Mouse (Mus musculus): Measurements from ENCODE around the gene Mybpc3.

Mybpc3 gene

DNA sequence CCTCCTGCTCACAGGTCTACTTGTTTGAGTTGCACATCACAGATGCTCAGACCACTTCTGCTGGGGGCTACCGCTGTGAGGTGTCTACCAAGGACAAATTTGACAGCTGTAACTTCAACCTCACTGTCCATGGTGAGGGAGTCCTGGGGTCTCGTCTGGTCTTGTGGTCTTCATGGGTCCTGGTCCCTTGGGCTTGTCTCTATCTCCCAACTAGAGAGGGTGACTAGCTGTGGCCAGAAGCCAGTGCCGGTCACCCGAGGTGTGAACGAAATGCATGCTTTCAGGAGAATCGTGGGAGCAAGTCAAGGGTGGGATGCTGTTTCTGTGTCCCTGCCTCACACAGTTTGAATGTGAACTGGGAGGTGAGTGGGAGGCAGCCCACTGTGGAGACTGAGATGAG is 3.1 kb downstream of the Mybpc3 start:
- no peak for DNase-seq (ENCODE audit: low spot score in 2 of 2)

DNA sequence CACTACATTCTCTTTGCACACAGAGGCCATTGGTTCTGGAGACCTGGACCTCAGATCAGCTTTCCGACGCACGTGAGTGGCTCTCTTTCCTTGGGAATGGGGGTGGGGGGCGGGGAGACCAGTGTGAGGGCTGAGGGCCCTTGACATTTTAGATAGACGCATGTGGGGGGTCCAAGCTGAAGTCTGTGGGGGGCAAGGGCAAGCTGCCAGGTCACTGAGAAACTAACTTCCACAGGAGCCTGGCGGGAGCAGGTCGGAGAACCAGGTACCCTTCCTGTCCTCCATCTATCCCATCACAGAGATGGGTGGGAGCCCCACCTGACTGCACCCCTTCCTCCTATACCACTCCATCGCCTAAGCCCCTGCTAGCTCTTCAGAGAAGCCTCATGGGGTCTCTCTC is 3.6 kb downstream of the Mybpc3 start:
- DNase-seq (ENCODE audit: low spot score in 2 of 2): no peak

GRCm38 (mm10) chr2:91123521-91123920 is 5.6 kb downstream of the Mybpc3 start:
- no peak for DNase-seq (ENCODE audit: low spot score in 2 of 2)

DNA sequence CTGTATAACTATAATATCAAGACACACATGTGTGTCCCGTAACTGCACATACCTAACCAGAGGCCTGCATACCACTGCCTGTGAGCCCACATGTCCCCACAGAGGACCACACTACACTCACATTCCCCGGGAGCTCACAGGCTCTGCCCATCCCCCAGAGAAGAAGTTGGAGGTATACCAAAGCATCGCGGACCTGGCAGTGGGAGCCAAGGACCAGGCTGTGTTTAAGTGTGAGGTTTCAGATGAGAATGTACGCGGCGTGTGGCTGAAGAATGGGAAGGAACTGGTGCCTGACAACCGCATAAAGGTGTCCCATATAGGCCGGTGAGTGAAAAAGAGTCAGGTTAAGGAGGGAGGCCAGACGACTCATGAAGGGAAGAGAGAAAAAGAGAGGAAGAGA is 7.2 kb downstream of the Mybpc3 start:
- DNase-seq (ENCODE audit: low spot score in 2 of 2): no peak

DNA sequence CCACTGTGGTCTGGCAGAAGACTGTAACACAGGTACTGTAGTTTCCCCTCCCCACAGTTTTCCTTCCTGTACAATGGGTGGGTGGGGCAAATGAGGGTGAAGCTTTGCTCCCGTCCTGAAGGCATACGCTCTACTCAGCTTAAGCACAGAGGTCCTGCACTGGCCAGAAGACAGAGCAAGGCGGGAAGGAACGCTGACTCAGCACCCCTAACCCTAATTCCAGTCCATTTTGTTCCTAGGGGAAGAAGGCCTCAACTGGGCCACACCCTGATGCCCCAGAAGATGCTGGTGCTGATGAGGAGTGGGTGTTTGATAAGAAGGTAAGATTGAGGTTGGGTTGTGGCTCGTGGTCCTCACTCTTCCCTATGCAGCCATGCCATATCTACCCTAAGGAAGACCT is 10.8 kb downstream of the Mybpc3 start:
- DNase-seq (ENCODE audit: low spot score in 2 of 2): no peak

DNA sequence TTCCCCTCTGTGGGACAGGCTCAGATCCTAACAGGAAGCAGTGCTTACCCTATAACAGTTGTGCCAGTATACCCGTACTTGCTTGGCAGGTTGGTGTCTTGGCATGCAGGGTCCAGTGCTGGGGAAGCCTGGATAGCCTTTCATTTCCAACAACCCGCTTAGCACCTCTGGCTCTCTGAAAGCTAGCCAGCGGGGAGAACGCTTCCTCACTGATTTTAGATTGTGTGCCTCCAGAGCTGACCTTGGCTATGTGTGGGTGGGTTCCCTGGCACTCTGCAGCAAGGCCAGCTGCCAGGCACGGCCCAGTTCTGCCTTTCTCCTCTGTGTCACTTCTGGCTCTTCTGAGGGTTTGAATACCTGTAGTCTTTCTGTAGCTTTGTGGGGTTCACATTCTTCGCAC is 12.2 kb downstream of the Mybpc3 start:
- no peak for DNase-seq (ENCODE audit: low spot score in 2 of 2)

DNA sequence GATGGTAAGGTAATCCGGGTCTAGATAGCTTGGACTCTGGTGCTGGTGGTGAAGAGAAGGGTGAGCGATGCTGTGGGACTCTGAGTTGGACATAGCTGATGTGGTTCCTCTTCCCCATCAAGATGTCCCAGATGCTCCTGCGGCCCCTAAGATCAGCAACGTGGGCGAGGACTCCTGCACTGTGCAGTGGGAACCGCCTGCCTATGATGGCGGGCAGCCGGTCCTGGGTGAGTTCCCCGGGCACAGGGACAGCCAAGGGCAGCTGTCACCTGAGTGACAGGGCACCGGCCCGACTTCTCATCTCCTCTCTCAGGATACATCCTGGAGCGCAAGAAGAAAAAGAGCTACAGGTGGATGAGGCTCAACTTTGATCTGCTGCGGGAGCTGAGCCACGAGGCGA is 13.3 kb downstream of the Mybpc3 start:
- DNase-seq (ENCODE audit: low spot score in 2 of 2): no peak

GRCm38 (mm10) chr2:91132035-91132434 is 14.1 kb downstream of the Mybpc3 start:
- no peak for DNase-seq (ENCODE audit: low spot score in 2 of 2)

- DNase-seq (ENCODE audit: low spot score in 2 of 2): no peak
Observed at GRCm38 (mm10) chr2:91136513-91137412, 18.8 kb downstream of the Mybpc3 start.

DNA sequence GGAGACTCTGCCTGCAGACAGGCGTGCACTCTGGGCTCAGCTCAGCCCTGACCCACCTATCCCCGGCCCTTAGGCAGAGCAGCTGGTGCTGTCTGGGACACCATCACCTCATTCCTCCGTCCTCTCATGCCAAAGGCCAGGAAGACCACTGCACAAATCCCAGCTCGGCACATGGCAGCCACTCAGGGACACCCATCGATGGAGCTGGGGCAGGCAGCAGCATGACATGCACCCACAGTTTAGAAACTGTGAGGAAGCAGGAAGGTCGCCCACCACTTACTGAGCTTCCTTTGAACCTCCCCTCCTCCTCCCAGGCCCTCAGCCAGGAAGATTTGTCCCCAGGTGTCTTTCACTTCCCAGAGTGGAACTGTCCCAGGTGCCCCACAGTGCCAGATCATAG is 19.5 kb downstream of the Mybpc3 start:
- peak in 1 of 2 experiments; percentile 20 for DNase-seq (ENCODE audit: low spot score in 2 of 2)

DNA sequence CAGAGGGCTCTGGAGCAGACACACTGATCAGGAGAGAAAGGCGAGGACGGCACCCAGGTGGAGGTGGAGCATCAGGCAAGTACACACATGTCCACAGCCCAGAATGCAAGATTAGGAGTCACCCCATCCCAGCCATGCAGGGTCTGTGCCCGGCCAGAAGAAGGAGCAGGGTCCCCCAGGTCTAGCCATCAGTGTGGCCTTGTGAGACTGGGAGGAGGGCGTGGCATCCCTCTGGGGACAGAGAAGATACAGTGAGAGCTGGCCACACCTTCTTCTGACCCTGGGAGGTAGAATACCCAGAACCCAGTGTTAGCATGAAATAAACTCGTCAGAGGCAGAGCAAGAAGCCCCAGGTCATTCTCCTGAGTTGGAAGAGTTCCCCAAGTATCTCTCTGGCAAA is 21.4 kb downstream of the Mybpc3 start:
- DNase-seq (ENCODE audit: low spot score in 2 of 2): no peak

- DNase-seq (ENCODE audit: low spot score in 2 of 2): no peak
Observed at GRCm38 (mm10) chr2:91139764-91140163, 21.8 kb downstream of the Mybpc3 start.

- DNase-seq (ENCODE audit: low spot score in 2 of 2): no peak
Observed at GRCm38 (mm10) chr2:91142920-91143319, 25.0 kb downstream of the Mybpc3 start.

DNA sequence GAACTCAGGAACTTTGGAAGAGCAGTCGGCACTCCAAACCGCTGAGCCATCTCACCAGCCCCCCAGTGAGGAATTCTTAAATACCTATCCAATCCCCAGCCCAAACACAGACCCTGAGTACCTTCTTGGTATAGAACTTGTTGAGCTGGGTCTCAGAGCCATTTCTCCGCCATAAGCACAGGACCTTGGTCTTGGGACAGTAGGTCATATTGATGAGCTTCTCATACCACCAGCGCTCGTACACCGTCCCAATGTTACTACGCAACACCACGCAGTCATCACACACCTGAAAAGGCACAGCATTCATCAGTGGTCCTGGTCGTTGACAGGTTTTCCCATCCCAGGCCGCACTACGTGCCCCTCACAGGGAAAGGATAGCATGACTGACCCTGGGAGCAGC is 25.5 kb downstream of the Mybpc3 start:
- DNase-seq (ENCODE audit: low spot score in 2 of 2): no peak

DNA sequence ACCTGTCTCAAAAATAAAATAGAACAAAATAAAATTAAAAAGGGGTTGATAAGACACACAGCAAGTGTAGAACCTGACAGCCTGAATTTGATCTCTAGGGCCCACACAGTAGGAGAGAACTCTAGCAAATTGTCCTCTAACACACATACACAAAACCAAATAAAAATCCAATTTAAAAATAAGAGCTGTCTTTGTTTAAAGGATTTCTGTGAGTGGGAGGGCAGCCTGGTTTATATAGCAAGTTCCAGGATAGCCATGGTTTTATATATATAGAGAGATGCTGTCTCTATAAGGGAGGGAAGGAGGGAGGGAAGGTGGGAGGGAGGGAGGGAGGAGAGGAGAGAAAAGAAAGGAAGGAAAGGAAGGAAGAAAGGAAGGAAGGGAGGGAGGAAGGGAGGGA is 30.2 kb downstream of the Mybpc3 start:
- DNase-seq (ENCODE audit: low spot score in 2 of 2): no peak

GRCm38 (mm10) chr2:91151331-91151730 is 33.4 kb downstream of the Mybpc3 start:
- no peak for DNase-seq (ENCODE audit: low spot score in 2 of 2)

GRCm38 (mm10) chr2:91152885-91153377 is 35.0 kb downstream of the Mybpc3 start:
- no peak for DNase-seq (ENCODE audit: low spot score in 2 of 2)

- DNase-seq (ENCODE audit: low spot score in 2 of 2): no peak
Observed at GRCm38 (mm10) chr2:91154091-91154490, 36.1 kb downstream of the Mybpc3 start.

DNA sequence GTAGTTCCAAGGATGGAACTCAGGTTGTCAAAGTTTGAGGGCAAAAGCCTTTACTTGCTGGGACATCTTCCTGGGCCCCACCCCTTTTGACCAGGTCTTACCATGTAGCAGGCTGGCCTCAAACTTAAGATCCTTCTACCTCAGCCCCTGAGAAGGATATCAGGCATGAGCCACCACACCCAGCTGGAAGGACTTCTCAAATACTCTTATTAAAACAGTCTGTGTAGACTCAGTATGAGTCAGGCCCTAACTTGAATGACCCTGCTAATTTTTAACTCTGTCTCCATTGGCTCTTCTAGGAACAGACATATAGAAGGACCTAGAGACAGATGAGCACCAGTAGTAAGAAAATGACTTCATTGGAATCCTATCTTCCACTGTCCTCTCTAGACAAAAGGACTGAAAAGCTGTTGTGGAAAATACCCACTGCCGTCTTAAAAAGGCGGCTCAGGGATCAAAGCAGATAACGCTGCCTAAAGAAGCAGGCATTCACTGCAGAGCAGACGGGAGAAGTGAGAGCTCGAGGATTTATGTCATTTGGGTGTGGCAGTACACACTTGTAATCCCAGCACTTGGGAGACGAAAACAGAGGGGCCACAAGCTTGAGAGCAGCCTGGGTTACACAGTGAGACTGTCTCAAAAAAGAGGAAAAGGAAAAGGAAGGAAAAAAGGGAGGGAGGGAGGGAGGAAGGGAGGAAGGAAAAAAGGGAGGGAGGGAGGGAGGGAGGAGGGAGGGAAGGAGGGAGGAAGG is 39.2 kb downstream of the Mybpc3 start:
- DNase-seq (ENCODE audit: low spot score in 2 of 2): no peak

DNA sequence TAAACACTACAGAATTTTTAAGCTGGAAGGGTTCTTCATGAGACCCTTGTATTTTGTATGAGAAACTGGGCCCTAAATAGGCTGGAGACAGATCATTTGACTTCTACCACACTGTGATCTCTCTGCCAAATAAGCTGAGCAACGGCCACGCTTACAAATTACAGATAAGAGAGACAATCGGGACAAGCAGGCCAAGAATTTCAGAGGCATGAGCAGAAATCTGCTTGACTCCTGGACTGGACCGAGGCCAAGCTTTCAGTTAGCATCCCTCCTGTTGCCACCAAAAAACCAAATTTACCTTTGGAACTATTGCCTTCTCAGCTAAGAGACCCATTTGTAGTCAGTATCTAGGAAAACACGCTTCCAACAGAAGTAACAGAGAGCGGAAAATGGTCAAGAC is 42.6 kb downstream of the Mybpc3 start:
- DNase-seq (ENCODE audit: low spot score in 2 of 2): no peak

- DNase-seq (ENCODE audit: low spot score in 2 of 2): no peak
Observed at GRCm38 (mm10) chr2:91162952-91163351, 45.0 kb downstream of the Mybpc3 start.

DNA sequence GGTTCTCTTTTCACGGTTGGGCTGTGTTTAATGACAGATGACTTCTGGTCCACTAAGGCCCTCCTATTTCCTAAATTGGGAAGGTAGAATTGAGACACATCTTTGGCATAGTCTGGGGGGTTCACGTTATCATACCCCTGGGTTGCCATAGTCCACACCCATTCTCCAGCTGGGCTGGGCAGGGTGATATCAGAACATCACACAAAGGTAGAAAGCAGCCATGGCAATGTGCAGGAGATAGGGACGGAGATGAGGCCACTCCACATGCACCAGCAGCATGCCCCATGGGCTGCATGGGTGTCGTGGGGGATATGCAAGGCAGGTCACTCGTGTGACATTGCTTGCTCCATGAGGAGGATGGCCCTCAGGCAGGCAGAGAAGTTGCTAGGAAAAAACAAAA is 45.6 kb downstream of the Mybpc3 start:
- DNase-seq (ENCODE audit: low spot score in 2 of 2): no peak

DNA sequence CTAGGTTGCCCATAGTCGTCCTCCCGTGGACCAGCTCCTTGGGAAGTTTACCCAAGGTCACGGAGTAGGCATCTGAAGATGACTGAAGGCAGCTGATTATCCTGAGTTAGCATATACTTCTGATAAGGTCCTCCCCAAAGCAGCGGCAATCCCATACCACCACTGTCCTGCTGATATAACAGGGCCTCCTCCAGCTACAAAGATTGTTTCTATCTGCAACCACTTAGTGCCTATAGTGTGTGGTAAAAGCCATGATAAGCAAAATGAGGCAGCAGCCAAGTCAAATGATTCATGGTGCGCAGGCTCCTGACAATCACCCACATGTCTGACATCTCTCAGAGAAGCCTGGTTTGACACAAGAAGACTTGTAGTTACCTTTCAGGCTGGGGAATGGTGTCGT is 47.0 kb downstream of the Mybpc3 start:
- DNase-seq (ENCODE audit: low spot score in 2 of 2): no peak
